Comparison of ENCODE assay signal across 31 mouse cellular contexts in genomic region chr14:45118359-45118758, GRCm38 (mm10).
DNase-seq lines count a peak whose midpoint lies in the region; ATAC-seq and TF ChIP-seq lines count a peak whose summit lies in the region.
"Had no signal": no experiment of that assay in that cellular context is flagged by ENCODE, and none has a peak within 500 bp of the region (broad histone marks: within the 10 kb centered on the region; RNA-seq: fewer than 3 reads in every experiment).

No protein-coding gene starts in this region.

- no peak overlapping the region for H3K4me3 ChIP-seq in embryonic facial prominence, embryonic 11.5 days (ENCODE audit: low read depth, low read length)
- H3K4me3 ChIP-seq in embryonic facial prominence, embryonic 10.5 days = no peak overlapping the region
- no peak overlapping the region for H3K4me3 ChIP-seq in kidney, embryonic 15.5 days (replicated peaks)
- H3K4me3 ChIP-seq in lung, embryonic 14.5 days (ENCODE audit: low read depth, low read length) = no peak overlapping the region
- H3K4me3 ChIP-seq in lung, adult 2 months (replicated peaks; ENCODE audit: extremely low read depth, low read depth, low read length) = no peak overlapping the region
- H3K4me3 ChIP-seq in lung, postnatal 0 days (ENCODE audit: low read depth, low read length) = no peak overlapping the region
- H3K4me3 ChIP-seq: embryonic facial prominence, embryonic 12.5 days; erythroblast, embryonic 14.5 days; forebrain, embryonic 12.5 days; forebrain, embryonic 15.5 days; heart, embryonic 12.5 days; heart, embryonic 15.5 days; hindbrain, embryonic 10.5 days; hindbrain, embryonic 13.5 days had no signal

- no peak for ATAC-seq in embryonic facial prominence, embryonic 11.5 days (replicated peaks; ENCODE audit: insufficient number of reproducible peaks, low FRiP score, low TSS enrichment, low read depth)
- ATAC-seq in kidney, embryonic 15.5 days (replicated peaks; ENCODE audit: low FRiP score) = peak; percentile 67; the same call in 1 of the 2 replicates
- ATAC-seq in lung, embryonic 14.5 days (ENCODE audit: insufficient read depth) = peak; percentile 79; the same call in 1 of the 2 replicates
- ATAC-seq in lung, postnatal 0 days = no peak
- ATAC-seq: forebrain, embryonic 15.5 days; hindbrain, embryonic 16.5 days; Patski had no signal

- no peaks in the 10 kb centered on the region for H3K36me3 ChIP-seq in embryonic facial prominence, embryonic 11.5 days (replicated peaks; ENCODE audit: control insufficient read depth, insufficient read depth, low read depth, low read length)
- H3K36me3 ChIP-seq in embryonic facial prominence, embryonic 10.5 days (replicated peaks) = no peaks in the 10 kb centered on the region
- H3K36me3 ChIP-seq in kidney, embryonic 15.5 days = no peaks in the 10 kb centered on the region
- H3K36me3 ChIP-seq in lung, embryonic 14.5 days (ENCODE audit: insufficient read depth) = no peaks in the 10 kb centered on the region
- no peaks in the 10 kb centered on the region for H3K36me3 ChIP-seq in lung, postnatal 0 days (ENCODE audit: insufficient read depth, low read length)
- H3K36me3 ChIP-seq: embryonic facial prominence, embryonic 12.5 days; forebrain, embryonic 12.5 days; forebrain, embryonic 15.5 days; G1E; heart, embryonic 12.5 days; heart, embryonic 15.5 days; hindbrain, embryonic 10.5 days; hindbrain, embryonic 13.5 days had no signal

- TF ChIP-seq EP300 in lung, postnatal 0 days (IDR thresholded peaks at IDR 0.05) = no peak

- no peaks in the 10 kb centered on the region for H3K27me3 ChIP-seq in embryonic facial prominence, embryonic 11.5 days (ENCODE audit: control insufficient read depth, insufficient read depth, low read length)
- H3K27me3 ChIP-seq in embryonic facial prominence, embryonic 10.5 days (replicated peaks; ENCODE audit: low read depth, poor library complexity, severe bottlenecking) = no peaks in the 10 kb centered on the region
- H3K27me3 ChIP-seq in kidney, embryonic 15.5 days = no peaks in the 10 kb centered on the region
- H3K27me3 ChIP-seq in lung, embryonic 14.5 days (ENCODE audit: insufficient read depth, low read length) = no peaks in the 10 kb centered on the region
- H3K27me3 ChIP-seq in lung, postnatal 0 days (replicated peaks; ENCODE audit: insufficient read depth, low read length) = no peaks in the 10 kb centered on the region
- H3K27me3 ChIP-seq: CH12.LX; embryonic facial prominence, embryonic 12.5 days; forebrain, embryonic 12.5 days; forebrain, embryonic 15.5 days; heart, embryonic 12.5 days; heart, embryonic 15.5 days; hindbrain, embryonic 13.5 days had no signal

- H3K9ac ChIP-seq in embryonic facial prominence, embryonic 11.5 days (replicated peaks; ENCODE audit: low read length) = no peak overlapping the region
- no peak overlapping the region for H3K9ac ChIP-seq in kidney, embryonic 15.5 days
- H3K9ac ChIP-seq in lung, embryonic 14.5 days = no peak overlapping the region
- no peak overlapping the region for H3K9ac ChIP-seq in lung, postnatal 0 days (replicated peaks; ENCODE audit: low read depth)
- H3K9ac ChIP-seq: embryonic facial prominence, embryonic 12.5 days; forebrain, embryonic 12.5 days; forebrain, embryonic 15.5 days; heart, embryonic 12.5 days; heart, embryonic 15.5 days; hindbrain, embryonic 13.5 days had no signal

- H3K4me2 ChIP-seq in embryonic facial prominence, embryonic 11.5 days (ENCODE audit: low read depth, low read length) = no peak overlapping the region
- no peak overlapping the region for H3K4me2 ChIP-seq in kidney, embryonic 15.5 days
- no peak overlapping the region for H3K4me2 ChIP-seq in lung, embryonic 14.5 days
- no peak overlapping the region for H3K4me2 ChIP-seq in lung, postnatal 0 days (replicated peaks; ENCODE audit: low read depth, low read length)
- H3K4me2 ChIP-seq: embryonic facial prominence, embryonic 12.5 days; forebrain, embryonic 12.5 days; forebrain, embryonic 15.5 days; heart, embryonic 12.5 days; heart, embryonic 15.5 days; hindbrain, embryonic 13.5 days had no signal

- DNase-seq in embryonic facial prominence, embryonic 11.5 days (ENCODE audit: low spot score) = peak; percentile 14
- DNase-seq in embryonic facial prominence, embryonic 10.5 days (ENCODE audit: low spot score) = no peak
- no peak for DNase-seq in kidney, postnatal 10 days
- peak; percentile 54 for DNase-seq in lung, embryonic 14.5 days
- DNase-seq in lung, adult 2 months = no peak
- DNase-seq in lung, postnatal 0 days (ENCODE audit: low spot score) = peak; percentile 12
- no peak for DNase-seq in lung, adult 18-20 months
- DNase-seq: adrenal gland, postnatal 10 days; adrenal gland, postnatal 36 days; B cell, adult 2 months; cerebellum, adult 18-20 months; cerebellum, adult 9-10 months; cerebellum, postnatal 14 days; embryo, embryonic 11 days; gastrocnemius, postnatal 25 days; heart, adult 18-20 months; heart, postnatal 10 days; heart, postnatal 36 days had no signal

- no peak overlapping the region for H3K27ac ChIP-seq in embryonic facial prominence, embryonic 11.5 days (replicated peaks; ENCODE audit: low read depth, low read length)
- no peak overlapping the region for H3K27ac ChIP-seq in embryonic facial prominence, embryonic 10.5 days (replicated peaks)
- no peak overlapping the region for H3K27ac ChIP-seq in kidney, embryonic 15.5 days
- no peak overlapping the region for H3K27ac ChIP-seq in lung, embryonic 14.5 days (ENCODE audit: low read depth)
- no peak overlapping the region for H3K27ac ChIP-seq in lung, postnatal 0 days (ENCODE audit: low read length)
- H3K27ac ChIP-seq: embryonic facial prominence, embryonic 12.5 days; forebrain, embryonic 12.5 days; forebrain, embryonic 15.5 days; heart, embryonic 15.5 days; hindbrain, embryonic 10.5 days; hindbrain, embryonic 13.5 days had no signal

- H3K9me3 ChIP-seq in embryonic facial prominence, embryonic 11.5 days (replicated peaks; ENCODE audit: control insufficient read depth, low read length) = no peaks in the 10 kb centered on the region
- H3K9me3 ChIP-seq in embryonic facial prominence, embryonic 10.5 days = no peaks in the 10 kb centered on the region
- no peaks in the 10 kb centered on the region for H3K9me3 ChIP-seq in kidney, embryonic 15.5 days (replicated peaks)
- no peaks in the 10 kb centered on the region for H3K9me3 ChIP-seq in lung, embryonic 14.5 days (ENCODE audit: low read depth, low read length)
- H3K9me3 ChIP-seq in lung, postnatal 0 days (ENCODE audit: low read length) = no peaks in the 10 kb centered on the region
- H3K9me3 ChIP-seq: embryonic facial prominence, embryonic 12.5 days; forebrain, embryonic 12.5 days; forebrain, embryonic 15.5 days; G1E; heart, embryonic 12.5 days; heart, embryonic 15.5 days; hindbrain, embryonic 10.5 days; hindbrain, embryonic 13.5 days had no signal

- no peaks in the 10 kb centered on the region for H3K4me1 ChIP-seq in embryonic facial prominence, embryonic 11.5 days (ENCODE audit: control insufficient read depth, insufficient read depth, low read length)
- H3K4me1 ChIP-seq in embryonic facial prominence, embryonic 10.5 days = peaks cover 6% of the 10 kb centered on the region; the same call in 1 of the 2 replicates
- 0 out of 2 replicates have a peak, but pooled peaks cover 8% of the 10 kb centered on the region for H3K4me1 ChIP-seq in kidney, embryonic 15.5 days
- H3K4me1 ChIP-seq in lung, embryonic 14.5 days (ENCODE audit: insufficient read depth) = no peaks in the 10 kb centered on the region
- no peaks in the 10 kb centered on the region for H3K4me1 ChIP-seq in lung, adult 2 months (ENCODE audit: control insufficient read depth, insufficient read depth, low read length)
- H3K4me1 ChIP-seq in lung, postnatal 0 days (ENCODE audit: insufficient read depth, low read depth, low read length) = no peaks in the 10 kb centered on the region
- H3K4me1 ChIP-seq: embryonic facial prominence, embryonic 12.5 days; forebrain, embryonic 15.5 days; heart, embryonic 12.5 days; heart, embryonic 15.5 days; hindbrain, embryonic 10.5 days; hindbrain, embryonic 13.5 days had no signal

- WGBS in embryonic facial prominence, embryonic 11.5 days = 47% methylated on average over 4 of the region's 4 CpGs
- WGBS in embryonic facial prominence, embryonic 10.5 days = 46% methylated on average over 4 of the region's 4 CpGs
- 40% methylated on average over 4 of the region's 4 CpGs for WGBS in kidney, embryonic 15.5 days
- 26% methylated on average over 4 of the region's 4 CpGs for WGBS in lung, embryonic 14.5 days
- 39% methylated on average over 4 of the region's 4 CpGs for WGBS in lung, adult 2 months
- WGBS in lung, postnatal 0 days = 27% methylated on average over 4 of the region's 4 CpGs

- no peak for TF ChIP-seq CTCF in lung, embryonic 14.5 days (IDR thresholded peaks at IDR 0.05; ENCODE audit: low read depth)
- TF ChIP-seq CTCF in lung, adult 2 months (IDR thresholded peaks at IDR 0.05; ENCODE audit: insufficient read depth, low read length) = no peak
- no peak for TF ChIP-seq CTCF in lung, postnatal 0 days (IDR thresholded peaks at IDR 0.05)

- no peak for TF ChIP-seq POLR2A in lung, adult 2 months (IDR thresholded peaks at IDR 0.05; ENCODE audit: borderline replicate concordance, extremely low read depth, low read depth, low read length)

Comparison
In these comparisons a context has a peak if more than half of its experiments do, and no peak if none do; other contexts are left out.
1. ATAC-seq: peak in kidney, embryonic 15.5 days (single experiment) and lung, embryonic 14.5 days (single experiment); none in embryonic facial prominence, embryonic 11.5 days (single experiment) and lung, postnatal 0 days (single experiment).
2. DNase-seq: peak in embryonic facial prominence, embryonic 11.5 days (single experiment), lung, embryonic 14.5 days (single experiment) and lung, postnatal 0 days (single experiment); none in embryonic facial prominence, embryonic 10.5 days (single experiment), kidney, postnatal 10 days (single experiment), lung, adult 2 months (single experiment) and lung, adult 18-20 months (0 of 2).